Mouse (Mus musculus): ENCODE results near the gene Ifi202b. TPM values are rescaled to one million over a fixed set of nuclear protein-coding genes. Genes with fewer than 3 reads are reported as not detected.
"Not testable (repeated sequence)": the region's sequence is repeated elsewhere in the genome, so short reads cannot be mapped to it uniquely, and the experiment has no call there.

The Ifi202b gene
- polyA plus RNA-seq (2015; fragmentation: Nextera tagmentation; extraction: Ambion mirVana), result not detected in 2 replicates

- WGBS, result 90% methylated on average over 6 of the region's 6 CpGs
- not testable (repeated sequence) for H3K4me3 ChIP-seq; H3K27me3 ChIP-seq; H3K9ac ChIP-seq; H3K4me1 ChIP-seq (replicated peaks); H3K4me2 ChIP-seq; H3K9me3 ChIP-seq; H3K27ac ChIP-seq (replicated peaks); H3K36me3 ChIP-seq; ATAC-seq (ENCODE audit: low FRiP score, low read depth)
Observed at GRCm38 (mm10) chr1:173982694-173983305, at the start of gene Ifi202b. TSS of gene Ifi202b (minus strand) at chr1:173982744.

- Histone ChIP-seq H3K4me3 (no peak within 1 kb of the TSS), H3K4me2 (no peak within 1 kb of the TSS), H3K27me3 (no peaks in the 10 kb centered on the region), H3K4me1 (replicated peaks) (no peaks in the 10 kb centered on the region), H3K9ac (no peak within 1 kb of the TSS), H3K36me3 (no peaks in the 10 kb centered on the region), H3K27ac (replicated peaks) (no peak within 1 kb of the TSS), H3K9me3 (no peaks in the 10 kb centered on the region)
- 52% methylated on average over 1 of the region's 1 CpGs for WGBS
- ATAC-seq (ENCODE audit: low FRiP score, low read depth), result no peak
Observed at GRCm38 (mm10) chr1:174031698-174032097, 49.2 kb upstream of the Ifi202b start, which contains the start of gene Ifi205. TSS of gene Ifi205 (minus strand) at chr1:174031810.

GRCm38 (mm10) chr1:174007050-174007449 lies 24.5 kb upstream of the Ifi202b start:
- not testable (repeated sequence) for H3K9me3 ChIP-seq; H3K4me2 ChIP-seq; H3K4me1 ChIP-seq (replicated peaks); H3K36me3 ChIP-seq; H3K27me3 ChIP-seq; ATAC-seq (ENCODE audit: low FRiP score, low read depth); H3K9ac ChIP-seq; H3K4me3 ChIP-seq; H3K27ac ChIP-seq (replicated peaks)

DNA sequence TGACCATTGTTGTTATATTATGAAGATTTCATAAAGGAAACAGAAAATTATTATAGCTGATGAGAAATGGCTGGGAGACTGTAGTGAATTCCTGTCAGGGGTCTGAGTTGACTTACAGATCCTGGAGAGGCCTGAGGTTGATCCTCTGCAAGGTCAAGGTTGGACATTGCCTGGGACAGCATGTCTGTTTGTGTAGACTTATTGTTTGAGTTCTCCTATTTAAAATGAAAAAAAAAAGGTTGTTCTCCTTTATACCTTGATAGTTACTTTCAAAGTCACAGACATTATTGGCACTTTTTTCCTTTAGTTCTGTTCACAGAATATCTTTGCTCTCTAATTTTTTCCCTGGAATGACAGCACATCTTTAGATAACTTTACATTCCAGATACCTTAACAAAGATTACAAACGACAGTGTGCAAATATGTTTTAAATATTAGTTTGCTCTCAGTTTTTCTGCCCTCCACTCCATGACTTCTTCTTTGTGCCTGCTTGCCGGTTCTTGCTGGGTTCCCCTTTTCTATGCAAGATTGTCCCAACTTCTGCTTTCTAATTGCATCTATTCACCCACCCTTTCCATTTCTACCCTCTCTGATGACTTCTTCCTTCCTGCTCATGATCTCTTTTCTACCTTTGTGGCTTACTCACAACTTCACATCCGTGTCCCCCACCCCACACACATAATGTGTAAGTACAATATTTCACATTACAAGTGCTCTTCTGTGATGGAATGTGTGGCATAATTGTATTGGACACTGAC lies 22.0 kb upstream of the Ifi202b start:
- 79% methylated on average over 2 of the region's 3 CpGs for WGBS
- ATAC-seq (ENCODE audit: low FRiP score, low read depth); H3K36me3 ChIP-seq; H3K4me1 ChIP-seq (replicated peaks); H3K4me2 ChIP-seq; H3K9me3 ChIP-seq; H3K9ac ChIP-seq; H3K27ac ChIP-seq (replicated peaks); H3K4me3 ChIP-seq; H3K27me3 ChIP-seq: not testable (repeated sequence)

- H3K27ac ChIP-seq (replicated peaks), result no peak overlapping the region
- H3K9ac ChIP-seq, result no peak overlapping the region
- no peaks in the 10 kb centered on the region for H3K9me3 ChIP-seq
- H3K4me2 ChIP-seq, result no peak overlapping the region
- peak; percentile 66 for ATAC-seq (ENCODE audit: low FRiP score, low read depth)
- no peaks in the 10 kb centered on the region for H3K27me3 ChIP-seq
- H3K36me3 ChIP-seq, result no peaks in the 10 kb centered on the region
- 85% methylated on average over 4 of the region's 4 CpGs for WGBS
- H3K4me1 ChIP-seq (replicated peaks), result no peaks in the 10 kb centered on the region
- no peak overlapping the region for H3K4me3 ChIP-seq
Observed at GRCm38 (mm10) chr1:173995003-173995402, 12.5 kb upstream of the Ifi202b start.

DNA sequence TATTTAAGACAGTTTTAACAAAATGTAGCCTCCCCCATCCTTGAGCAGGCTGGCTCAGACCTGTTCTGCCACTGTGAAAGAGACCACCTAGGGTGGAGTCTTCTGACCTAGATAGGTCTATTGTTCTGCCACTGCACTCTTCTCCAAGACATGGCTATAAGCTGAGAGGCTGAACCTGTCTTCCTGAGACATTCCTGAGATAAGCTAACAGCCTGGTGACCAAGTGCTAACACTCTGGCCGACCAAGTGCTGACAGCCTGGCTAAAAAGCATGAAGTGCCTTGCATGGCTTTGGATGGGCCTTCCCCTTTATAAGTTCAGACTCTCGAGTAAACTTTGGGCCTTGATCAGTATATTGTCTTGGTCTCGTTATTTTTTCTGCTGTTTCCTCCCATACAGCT lies 1.5 kb downstream of the Ifi202b start:
- H3K4me2 ChIP-seq; H3K9ac ChIP-seq; H3K9me3 ChIP-seq; H3K4me3 ChIP-seq; H3K27ac ChIP-seq (replicated peaks); H3K36me3 ChIP-seq; ATAC-seq (ENCODE audit: low FRiP score, low read depth); H3K27me3 ChIP-seq; H3K4me1 ChIP-seq (replicated peaks): not testable (repeated sequence)
- 57% methylated on average over 3 of the region's 3 CpGs for WGBS

- Histone ChIP-seq H3K4me2 (no peak overlapping the region), H3K36me3 (no peaks in the 10 kb centered on the region), H3K27me3 (no peaks in the 10 kb centered on the region), H3K9me3 (no peaks in the 10 kb centered on the region), H3K27ac (replicated peaks) (no peak overlapping the region), H3K9ac (no peak overlapping the region), H3K4me1 (replicated peaks) (no peaks in the 10 kb centered on the region), H3K4me3 (no peak overlapping the region)
- ATAC-seq (ENCODE audit: low FRiP score, low read depth), result no peak
Observed at GRCm38 (mm10) chr1:173977622-173978021, 4.9 kb downstream of the Ifi202b start.

GRCm38 (mm10) chr1:173973111-173973510 lies 9.4 kb downstream of the Ifi202b start:
- Histone ChIP-seq H3K36me3 (no peaks in the 10 kb centered on the region), H3K27me3 (no peaks in the 10 kb centered on the region), H3K9me3 (no peaks in the 10 kb centered on the region), H3K27ac (replicated peaks) (no peak overlapping the region), H3K4me2 (no peak overlapping the region), H3K9ac (no peak overlapping the region), H3K4me1 (replicated peaks) (no peaks in the 10 kb centered on the region), H3K4me3 (no peak overlapping the region)
- ATAC-seq (ENCODE audit: low FRiP score, low read depth), result no peak

GRCm38 (mm10) chr1:173961491-173961890 lies 21.1 kb downstream of the Ifi202b start:
- not testable (repeated sequence) for H3K9ac ChIP-seq; H3K27me3 ChIP-seq; H3K9me3 ChIP-seq; ATAC-seq (ENCODE audit: low FRiP score, low read depth); H3K4me1 ChIP-seq (replicated peaks); H3K4me2 ChIP-seq; H3K27ac ChIP-seq (replicated peaks); H3K36me3 ChIP-seq; H3K4me3 ChIP-seq
- 94% methylated on average over 1 of the region's 1 CpGs for WGBS

GRCm38 (mm10) chr1:173959998-173960397 lies 22.5 kb downstream of the Ifi202b start:
- not testable (repeated sequence) for H3K9ac ChIP-seq, H3K4me2 ChIP-seq

GRCm38 (mm10) chr1:173955839-173956527 lies 26.6 kb downstream of the Ifi202b start:
- not testable (repeated sequence) for H3K4me1 ChIP-seq (replicated peaks); H3K27me3 ChIP-seq; H3K4me3 ChIP-seq; H3K9me3 ChIP-seq; H3K36me3 ChIP-seq; H3K4me2 ChIP-seq; ATAC-seq (ENCODE audit: low FRiP score, low read depth); H3K9ac ChIP-seq; H3K27ac ChIP-seq (replicated peaks)
- WGBS, result 79% methylated on average over 3 of the region's 3 CpGs

More at GRCm38 (mm10) chr1:173959998-173960397, 22.5 kb downstream of the Ifi202b start:
- not testable (repeated sequence) for H3K4me3 ChIP-seq; H3K27me3 ChIP-seq; H3K27ac ChIP-seq (replicated peaks); H3K4me1 ChIP-seq (replicated peaks); ATAC-seq (ENCODE audit: low FRiP score, low read depth); H3K36me3 ChIP-seq; H3K9me3 ChIP-seq
- 52% methylated on average over 3 of the region's 3 CpGs for WGBS

- 93% methylated on average over 2 of the region's 2 CpGs for WGBS
Observed at GRCm38 (mm10) chr1:173955071-173955796, 27.3 kb downstream of the Ifi202b start.

More at GRCm38 (mm10) chr1:173955071-173955796, 27.3 kb downstream of the Ifi202b start:
- Histone ChIP-seq H3K9me3 (no peaks in the 10 kb centered on the region), H3K27me3 (no peaks in the 10 kb centered on the region), H3K9ac (no peak overlapping the region), H3K27ac (replicated peaks) (no peak overlapping the region), H3K4me3 (no peak overlapping the region), H3K4me1 (replicated peaks) (no peaks in the 10 kb centered on the region), H3K4me2 (no peak overlapping the region), H3K36me3 (no peaks in the 10 kb centered on the region)
- no peak for ATAC-seq (ENCODE audit: low FRiP score, low read depth)
